Mouse (Mus musculus) CH12F3 (cell line): ENCODE measurements around the gene Gm42791.

Experiments used
- in situ Hi-C: fragments of 300-500 bp; cut with MboI; formaldehyde crosslinking; loops from 2 replicates; pipeline ENCODE4 v1.14.3; 2020; ENCODE audit warnings: low sequenced_read_pairs

Gene Gm42791

DNA sequence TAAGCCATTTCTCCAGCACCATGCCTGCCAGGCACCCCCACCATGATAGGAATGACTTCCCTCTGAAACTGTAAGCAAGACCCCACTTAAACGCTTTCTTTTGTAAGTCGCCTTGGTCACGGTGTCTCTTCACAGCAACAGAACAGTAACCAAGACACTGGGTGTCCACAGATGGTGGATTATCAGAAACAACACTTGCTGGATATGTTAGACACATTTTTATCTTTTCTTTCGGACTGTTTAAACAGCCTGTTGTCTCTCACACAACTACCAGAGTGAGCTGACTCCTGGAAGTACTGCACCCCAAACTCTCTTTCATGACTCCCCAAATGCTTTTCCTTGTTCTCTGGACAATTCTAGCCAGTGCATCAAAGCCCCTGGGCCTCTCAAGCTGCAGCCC is 104.7 kb downstream of the Gm42791 start:
- in situ Hi-C loops = no loop called here

DNA sequence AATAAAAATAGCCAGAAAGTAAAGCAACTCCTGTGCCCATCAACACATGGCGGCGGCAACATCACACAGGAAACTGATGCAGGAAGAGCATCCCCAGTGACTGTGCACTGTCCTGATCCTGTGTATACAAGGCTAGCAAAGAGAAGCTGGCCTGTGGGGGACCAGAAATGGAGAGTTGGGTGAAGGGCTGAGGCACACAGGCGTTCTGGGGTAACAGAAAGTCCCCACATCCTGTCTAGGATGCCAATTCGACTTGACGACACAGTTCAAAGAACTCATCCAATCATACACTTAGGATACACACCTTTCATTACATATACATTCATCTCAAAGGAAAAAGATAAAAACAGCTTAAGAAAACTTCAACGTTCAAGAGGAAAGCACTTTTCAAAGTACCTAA is 106.9 kb downstream of the Gm42791 start:
- in situ Hi-C loops = no loop called here

DNA sequence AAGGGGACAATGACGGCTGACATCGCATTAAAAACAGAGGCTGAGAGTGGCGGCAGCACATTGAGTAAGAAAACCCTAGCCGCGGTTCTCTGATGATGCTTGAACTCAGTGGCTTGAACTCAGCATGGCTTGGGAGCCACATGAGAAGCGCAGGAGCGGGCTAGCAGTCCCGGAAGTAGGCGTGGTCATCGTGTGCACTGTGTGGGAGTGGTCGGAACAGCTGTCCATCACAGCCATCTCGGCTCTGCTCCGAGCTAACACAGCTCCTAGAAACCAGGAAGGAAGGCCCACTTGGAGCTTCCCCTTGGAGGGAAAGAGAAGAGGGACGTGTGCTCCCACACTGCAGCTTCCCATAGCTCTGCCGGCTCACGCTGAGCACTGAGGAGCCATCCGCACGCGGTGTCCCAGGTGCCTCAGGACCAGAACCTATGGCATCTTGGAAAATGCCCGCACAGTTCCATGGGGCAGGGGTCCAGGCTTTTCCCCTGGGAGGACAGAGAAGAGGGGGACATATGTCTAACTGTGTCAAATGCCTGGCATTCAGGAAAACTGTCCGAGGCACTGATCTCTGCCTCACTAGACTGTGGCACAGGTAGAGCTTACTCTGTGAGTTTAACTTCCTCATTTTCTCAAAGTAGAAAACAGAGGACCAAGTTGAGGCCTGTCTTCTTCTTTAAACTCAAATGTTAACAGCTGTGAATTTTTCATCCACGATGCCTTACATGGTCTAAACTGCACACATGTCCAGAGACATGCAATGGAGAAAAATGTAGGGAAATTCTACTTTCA is 108.9 kb downstream of the Gm42791 start:
- in situ Hi-C loops = no loop called here

DNA sequence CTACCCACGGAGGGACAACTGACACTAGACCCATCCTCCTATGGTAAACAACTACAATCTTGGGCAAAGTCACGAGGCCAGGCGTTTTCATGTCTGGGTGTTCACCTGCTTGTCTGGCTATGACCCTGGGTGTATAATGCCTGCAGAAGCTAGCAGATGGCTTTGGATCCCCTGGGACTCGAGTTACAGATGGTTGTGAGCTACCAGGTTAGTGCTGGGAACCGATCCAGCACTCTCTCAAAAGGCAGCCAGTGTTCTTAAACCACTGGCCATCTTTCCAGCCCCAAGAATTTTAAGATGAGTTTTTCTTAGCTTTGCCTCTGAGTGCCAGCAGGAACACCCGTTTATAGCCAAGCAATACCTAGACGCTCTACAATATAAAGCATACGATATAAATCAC is 111.3 kb downstream of the Gm42791 start:
- in situ Hi-C loops = no loop called here

DNA sequence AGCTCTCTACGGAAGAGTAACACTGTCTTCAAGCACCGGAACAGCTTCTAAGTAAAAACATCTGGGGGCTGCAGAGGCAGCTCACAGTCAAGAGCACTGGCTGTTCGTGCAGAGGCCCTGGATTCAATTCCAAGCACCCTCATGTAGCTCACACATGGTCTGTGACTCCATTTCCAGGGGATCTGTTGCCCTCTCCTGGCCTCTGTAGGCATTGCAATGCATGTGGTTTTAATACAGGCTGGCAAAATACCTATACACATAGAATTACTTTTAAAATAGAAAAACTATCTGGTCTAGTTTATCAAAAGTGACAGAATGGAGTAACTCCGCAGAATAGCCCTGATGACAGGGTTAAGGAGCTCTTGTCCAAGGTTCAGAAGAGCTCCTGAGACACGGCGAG is 115.7 kb downstream of the Gm42791 start:
- in situ Hi-C loops = no loop called here

DNA sequence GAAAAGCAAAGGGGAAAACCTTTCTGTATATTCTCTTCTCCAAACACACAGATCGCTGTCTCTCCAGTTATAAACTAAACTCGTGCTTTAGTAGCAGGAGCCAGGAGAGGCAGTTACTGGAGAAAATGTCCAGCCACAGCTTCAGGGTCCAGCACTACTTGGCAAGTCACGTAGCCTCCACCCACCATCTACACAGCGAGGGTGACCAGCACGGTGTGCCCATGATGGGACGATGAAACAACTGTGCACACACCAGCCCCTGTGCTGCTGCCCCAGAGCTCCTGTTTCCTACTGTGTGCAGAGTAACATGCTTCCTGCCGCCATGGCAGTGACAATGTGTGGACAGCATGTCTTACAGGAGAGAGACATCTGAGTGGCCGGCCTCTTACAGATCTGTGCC is 121.8 kb downstream of the Gm42791 start:
- in situ Hi-C loops = no loop called here

DNA sequence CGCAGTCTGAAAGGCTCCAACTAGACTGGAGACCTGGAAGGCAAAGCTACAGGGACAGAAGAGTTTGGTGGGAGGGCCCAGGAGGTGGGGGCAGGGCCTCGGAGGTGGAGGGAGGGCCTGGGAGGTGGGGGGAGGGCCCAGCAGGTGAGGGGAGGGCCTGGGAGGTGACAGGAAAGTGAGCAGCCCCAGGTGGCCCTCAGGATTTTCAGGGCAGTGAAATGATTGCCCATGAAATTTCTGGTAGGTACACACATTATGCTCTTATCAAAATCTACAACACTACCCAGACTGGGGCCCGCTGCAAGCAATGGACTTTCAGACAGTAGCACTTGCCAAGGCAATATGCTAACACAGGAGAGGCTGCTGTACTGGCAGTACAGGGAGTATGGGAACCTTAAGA is 125.4 kb downstream of the Gm42791 start:
- in situ Hi-C loops = no loop called here

DNA sequence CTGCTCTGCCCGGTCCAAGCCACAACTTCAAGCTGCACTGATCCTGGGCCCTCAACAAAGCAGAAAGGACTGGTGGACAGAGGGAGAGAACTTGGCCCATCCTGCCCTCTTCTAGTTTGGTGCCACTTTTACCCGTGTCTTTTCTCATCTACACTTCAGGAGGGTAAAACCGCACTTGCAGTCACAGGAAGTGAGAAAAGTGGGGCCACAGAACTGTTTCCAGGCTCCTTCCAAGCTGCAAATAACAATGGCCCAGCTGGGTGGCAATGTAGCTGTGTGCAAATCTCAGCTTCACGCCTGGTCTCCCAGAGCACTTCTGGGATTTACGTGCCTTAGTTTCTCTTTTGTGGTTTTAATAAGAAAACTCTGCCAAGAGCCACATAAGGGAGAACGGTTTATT is 127.2 kb downstream of the Gm42791 start:
- in situ Hi-C loops = no loop called here

DNA sequence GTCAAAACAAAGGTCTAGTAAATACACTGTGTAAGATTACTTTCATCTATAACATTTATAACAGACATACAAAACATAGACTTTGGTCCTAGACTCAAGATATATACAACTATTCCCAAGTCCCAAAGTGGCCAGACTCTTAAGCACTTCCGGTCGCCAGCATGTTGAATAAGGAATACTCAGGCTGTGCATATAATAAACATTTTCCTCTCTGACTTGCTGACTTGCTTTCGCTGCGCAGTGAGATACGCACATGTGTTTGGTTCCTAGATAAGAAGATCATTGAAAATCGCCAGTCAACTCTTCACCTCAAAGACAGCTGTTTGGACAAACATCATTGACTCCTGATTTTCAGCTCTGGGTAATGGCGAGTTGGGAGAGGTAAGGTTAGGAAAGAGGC is 127.8 kb downstream of the Gm42791 start:
- in situ Hi-C loops = no loop called here

DNA sequence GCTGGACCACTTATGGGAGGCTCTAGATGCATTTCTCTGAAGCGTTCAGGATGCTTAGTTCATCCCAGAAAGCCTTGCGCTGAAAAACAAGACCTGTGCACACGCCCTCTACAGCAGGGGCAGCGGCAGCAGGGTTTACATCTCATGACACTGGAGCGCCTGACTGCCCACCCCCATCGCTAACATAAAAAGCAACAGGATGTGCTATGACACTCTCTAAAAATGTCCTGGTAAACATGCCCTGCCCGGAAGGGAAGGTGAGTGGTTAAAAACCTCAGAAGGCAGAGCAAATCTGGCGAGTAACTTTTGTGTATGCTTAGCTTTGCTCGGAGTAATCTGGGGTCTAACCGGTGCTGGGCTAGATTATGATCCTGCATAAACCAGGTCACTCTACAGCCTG is 128.4 kb downstream of the Gm42791 start:
- in situ Hi-C loops = no loop called here

DNA sequence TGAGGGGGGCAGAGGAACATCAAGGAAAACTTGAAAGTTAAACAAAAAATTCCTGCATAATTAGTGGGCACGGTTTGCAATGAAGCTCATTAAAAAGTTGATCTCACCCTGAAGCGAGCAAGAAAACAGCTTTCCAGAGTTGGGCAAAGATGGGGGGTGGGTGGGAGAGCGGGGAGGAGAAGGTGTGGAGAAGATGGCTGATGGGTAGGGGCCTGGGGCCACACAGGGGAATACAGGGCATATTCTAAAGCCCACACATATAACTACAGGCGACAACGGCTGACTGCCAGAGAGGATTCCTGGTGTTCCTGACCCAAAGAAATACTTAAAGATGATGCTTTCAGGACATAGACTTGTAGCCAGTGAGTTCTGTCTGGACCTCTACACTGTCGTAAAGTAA is 131.5 kb downstream of the Gm42791 start:
- in situ Hi-C loops = no loop called here

DNA sequence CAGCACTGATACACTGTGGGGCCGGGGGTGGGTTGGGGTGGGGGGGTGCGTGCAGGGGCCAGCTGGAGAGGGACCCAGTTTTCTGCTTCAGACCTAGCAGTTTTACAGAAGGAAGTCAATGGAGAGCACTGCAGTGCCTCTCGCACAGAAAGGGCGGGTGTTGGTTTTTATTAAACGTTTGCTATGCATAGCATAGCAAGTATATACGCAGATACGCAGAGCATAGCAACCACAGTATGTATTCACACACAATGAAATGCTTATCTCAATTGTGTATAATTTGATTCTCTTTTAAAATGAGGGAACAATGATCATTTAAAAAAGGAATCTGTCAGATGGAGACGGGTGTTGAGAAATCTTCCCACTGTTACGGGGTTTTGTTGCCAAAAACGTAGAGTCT is 132.1 kb downstream of the Gm42791 start:
- in situ Hi-C loops = no loop called here

DNA sequence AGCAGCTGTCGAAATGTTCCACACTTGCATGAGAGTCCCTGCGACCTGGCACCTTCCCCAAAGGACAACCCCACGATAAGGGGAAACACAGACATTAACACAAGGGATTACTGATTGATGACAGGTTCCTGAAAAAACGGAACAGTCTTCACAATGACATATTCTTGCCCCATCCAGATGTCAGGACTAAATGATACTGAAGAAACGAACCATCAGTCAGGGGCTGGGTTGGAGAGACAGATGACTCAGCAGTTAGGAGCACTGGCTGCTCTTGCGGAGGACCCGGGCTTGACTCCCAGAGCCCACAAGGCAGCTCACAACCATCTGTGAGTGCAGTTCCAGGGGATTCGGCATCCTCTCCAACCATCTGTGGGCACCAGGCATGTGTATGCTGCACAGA is 132.8 kb downstream of the Gm42791 start:
- in situ Hi-C loops = no loop called here

DNA sequence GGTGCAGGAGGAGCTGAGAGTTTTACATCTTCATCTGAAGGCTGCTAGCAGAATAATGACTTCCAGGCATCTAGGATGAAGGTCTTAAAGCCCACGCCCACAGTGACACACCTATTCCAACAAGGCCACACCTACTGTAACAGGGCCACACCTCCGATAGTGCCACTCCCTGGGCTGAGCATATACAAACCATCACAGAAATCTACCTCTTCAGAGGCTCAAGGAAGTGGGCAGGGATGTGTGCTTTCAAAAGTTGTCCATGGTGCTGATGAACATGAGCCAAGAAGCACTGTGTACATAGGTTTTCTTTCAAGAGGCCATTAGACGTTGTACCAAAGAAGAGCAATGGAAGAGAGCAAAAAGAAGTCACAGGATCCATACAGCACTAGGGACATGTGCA is 137.4 kb downstream of the Gm42791 start:
- in situ Hi-C loops = no loop called here

DNA sequence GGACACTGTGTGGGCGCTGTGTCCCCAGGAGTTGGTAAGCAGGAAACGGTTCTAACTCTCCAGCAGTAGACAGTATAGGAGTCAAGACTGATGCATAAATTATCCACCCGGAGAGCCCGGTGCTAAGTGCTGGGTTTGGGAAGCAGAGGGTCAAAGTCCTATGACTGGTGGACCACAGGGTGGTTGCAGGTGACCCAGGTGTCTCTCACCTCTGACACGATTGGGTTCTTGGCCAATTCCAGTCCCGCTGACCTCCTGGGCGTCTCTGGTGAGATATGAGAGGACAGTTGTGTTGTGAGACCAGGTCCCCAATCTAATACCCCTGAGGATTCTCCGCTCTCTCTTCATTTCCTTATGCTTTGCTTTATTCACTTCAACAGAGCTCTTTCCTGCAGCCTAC is 139.9 kb downstream of the Gm42791 start:
- in situ Hi-C loops = no loop called here

DNA sequence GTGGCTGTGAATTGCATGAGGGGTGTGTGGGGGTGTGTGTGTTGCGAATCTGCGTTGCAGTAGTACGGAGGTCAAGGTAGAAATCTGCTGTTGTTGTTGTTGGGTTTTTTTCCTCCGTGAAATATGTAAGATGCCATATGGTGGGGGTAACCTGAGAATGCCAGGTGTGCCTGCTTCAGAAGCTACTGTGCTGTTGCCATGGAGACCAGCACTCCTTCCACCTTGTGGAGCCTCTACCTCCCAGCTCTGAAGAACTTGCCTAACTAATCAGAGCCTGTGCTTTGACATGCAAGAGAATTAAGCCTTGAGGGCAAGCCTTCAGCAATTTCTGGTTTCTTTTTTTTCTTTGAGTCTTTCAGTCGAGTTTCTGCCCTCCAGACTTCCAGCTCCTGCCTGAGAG is 140.8 kb downstream of the Gm42791 start:
- in situ Hi-C loops = no loop called here

DNA sequence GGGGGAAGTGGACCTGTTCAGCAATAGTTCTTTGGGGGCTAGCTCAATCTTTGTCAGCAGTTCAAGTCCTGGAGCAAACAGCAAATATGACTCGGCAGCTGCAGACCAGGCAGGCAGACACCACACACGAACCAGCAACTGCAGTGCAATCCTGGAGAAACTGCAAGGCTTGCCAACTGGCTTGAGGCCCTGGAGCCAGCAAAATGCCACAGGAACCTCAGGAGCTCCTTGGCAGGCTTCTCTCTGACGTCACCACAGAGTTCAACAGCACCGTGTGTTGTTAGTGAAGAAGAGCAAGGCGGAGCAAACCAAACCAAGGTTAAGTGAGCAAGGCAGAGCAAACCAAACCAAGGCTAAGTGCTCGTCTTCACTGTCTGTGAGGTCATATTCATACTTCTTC is 145.4 kb downstream of the Gm42791 start:
- in situ Hi-C loops = no loop called here

DNA sequence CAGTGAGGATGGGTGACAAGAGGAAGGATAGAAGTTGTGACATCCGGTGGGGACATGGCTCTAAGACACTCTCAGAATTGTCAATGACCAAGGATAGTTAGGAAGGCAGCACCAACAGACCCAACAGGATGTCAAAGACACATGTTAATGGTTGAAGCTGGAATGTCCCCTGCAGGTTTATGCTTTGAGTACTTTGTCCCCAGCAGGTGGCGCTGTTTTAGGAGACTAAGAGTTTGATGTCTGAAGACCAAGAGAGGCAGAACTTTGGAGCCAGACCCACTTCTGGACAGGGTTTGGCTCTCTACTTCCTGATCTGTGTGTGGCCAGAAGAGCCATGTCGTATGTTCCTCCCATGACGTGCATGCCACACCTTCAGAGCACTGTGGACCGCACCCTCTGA is 147.9 kb downstream of the Gm42791 start:
- in situ Hi-C loops = no loop called here
